Mouse (Mus musculus): Measurements from ENCODE around the gene Tnik. TPM values are rescaled to one million over a fixed set of nuclear protein-coding genes. Genes with fewer than 3 reads are reported as not detected.

Tnik gene
- polyA plus RNA-seq, 1 experiment = 2.3 TPM

GRCm38 (mm10) chr3:28643252-28643947, 380.4 kb downstream of the Tnik start:
- TF ChIP-seq EP300 (IDR thresholded peaks at IDR 0.05; ENCODE audit: insufficient read depth, low read depth, low read length) = no peak
- no peak for TF ChIP-seq CTCF (IDR thresholded peaks at IDR 0.05; ENCODE audit: low read depth, low read length)
- TF ChIP-seq POLR2A (IDR thresholded peaks at IDR 0.05; ENCODE audit: insufficient read depth, low read length) = no peak
- no peak overlapping the region for H3K27ac ChIP-seq (ENCODE audit: insufficient read depth, low read length)
- no peaks in the 10 kb centered on the region for H3K27me3 ChIP-seq (ENCODE audit: control insufficient read depth, insufficient read depth, low read length, poor library complexity, severe bottlenecking)
- H3K9me3 ChIP-seq (replicated peaks; ENCODE audit: control insufficient read depth, insufficient read depth, low read length, poor library complexity, severe bottlenecking) = no peaks in the 10 kb centered on the region
- H3K4me3 ChIP-seq (ENCODE audit: low read depth, low read length) = no peak overlapping the region
- no peak overlapping the region for H3K9ac ChIP-seq (ENCODE audit: low read depth, poor library complexity, severe bottlenecking)
- no peaks in the 10 kb centered on the region for H3K4me1 ChIP-seq (ENCODE audit: control insufficient read depth, insufficient read depth, low read length)
- H3K36me3 ChIP-seq (ENCODE audit: control insufficient read depth, insufficient read depth, low read length, poor library complexity, severe bottlenecking) = no peaks in the 10 kb centered on the region

GRCm38 (mm10) chr3:28652574-28652973, 389.6 kb downstream of the Tnik start:
- Histone ChIP-seq H3K4me3 (ENCODE audit: low read depth, low read length) (no peak overlapping the region), H3K27ac (ENCODE audit: insufficient read depth, low read length) (no peak overlapping the region), H3K9ac (ENCODE audit: low read depth, poor library complexity, severe bottlenecking) (no peak overlapping the region), H3K27me3 (ENCODE audit: control insufficient read depth, insufficient read depth, low read length, poor library complexity, severe bottlenecking) (no peaks in the 10 kb centered on the region; the same call in 1 of the 2 replicates), H3K4me1 (ENCODE audit: control insufficient read depth, insufficient read depth, low read length) (peaks cover 1% of the 10 kb centered on the region), H3K9me3 (replicated peaks; ENCODE audit: control insufficient read depth, insufficient read depth, low read length, poor library complexity, severe bottlenecking) (no peaks in the 10 kb centered on the region), H3K36me3 (ENCODE audit: control insufficient read depth, insufficient read depth, low read length, poor library complexity, severe bottlenecking) (no peaks in the 10 kb centered on the region)
- TF ChIP-seq EP300 (IDR thresholded peaks at IDR 0.05; ENCODE audit: insufficient read depth, low read depth, low read length) (no peak), POLR2A (IDR thresholded peaks at IDR 0.05; ENCODE audit: insufficient read depth, low read length) (no peak)

GRCm38 (mm10) chr3:28653043-28653442, 390.0 kb downstream of the Tnik start:
- no peaks in the 10 kb centered on the region for H3K36me3 ChIP-seq (ENCODE audit: control insufficient read depth, insufficient read depth, low read length, poor library complexity, severe bottlenecking)
- TF ChIP-seq EP300 (IDR thresholded peaks at IDR 0.05; ENCODE audit: insufficient read depth, low read depth, low read length) (no peak), CTCF (IDR thresholded peaks at IDR 0.05; ENCODE audit: low read depth, low read length) (no peak), POLR2A (IDR thresholded peaks at IDR 0.05; ENCODE audit: insufficient read depth, low read length) (no peak)
- no peak overlapping the region for H3K9ac ChIP-seq (ENCODE audit: low read depth, poor library complexity, severe bottlenecking)
- H3K9me3 ChIP-seq (replicated peaks; ENCODE audit: control insufficient read depth, insufficient read depth, low read length, poor library complexity, severe bottlenecking) = no peaks in the 10 kb centered on the region
- H3K27me3 ChIP-seq (ENCODE audit: control insufficient read depth, insufficient read depth, low read length, poor library complexity, severe bottlenecking) = no peaks in the 10 kb centered on the region; the same call in 1 of the 2 replicates
- H3K4me3 ChIP-seq (ENCODE audit: low read depth, low read length) = no peak overlapping the region
- no peak overlapping the region for H3K27ac ChIP-seq (ENCODE audit: insufficient read depth, low read length)
- H3K4me1 ChIP-seq (ENCODE audit: control insufficient read depth, insufficient read depth, low read length) = peaks cover 1% of the 10 kb centered on the region

- Histone ChIP-seq H3K4me1 (ENCODE audit: control insufficient read depth, insufficient read depth, low read length) (peaks cover 1% of the 10 kb centered on the region), H3K9me3 (replicated peaks; ENCODE audit: control insufficient read depth, insufficient read depth, low read length, poor library complexity, severe bottlenecking) (no peaks in the 10 kb centered on the region), H3K4me3 (ENCODE audit: low read depth, low read length) (no peak overlapping the region), H3K9ac (ENCODE audit: low read depth, poor library complexity, severe bottlenecking) (no peak overlapping the region), H3K36me3 (ENCODE audit: control insufficient read depth, insufficient read depth, low read length, poor library complexity, severe bottlenecking) (no peaks in the 10 kb centered on the region), H3K27me3 (ENCODE audit: control insufficient read depth, insufficient read depth, low read length, poor library complexity, severe bottlenecking) (no peaks in the 10 kb centered on the region; the same call in 1 of the 2 replicates), H3K27ac (ENCODE audit: insufficient read depth, low read length) (no peak overlapping the region)
- TF ChIP-seq EP300 (IDR thresholded peaks at IDR 0.05; ENCODE audit: insufficient read depth, low read depth, low read length) (no peak), CTCF (IDR thresholded peaks at IDR 0.05; ENCODE audit: low read depth, low read length) (no peak), POLR2A (IDR thresholded peaks at IDR 0.05; ENCODE audit: insufficient read depth, low read length) (no peak)
These were observed 391.7 kb downstream of the Tnik start for GRCm38 (mm10) chr3:28654740-28655139.

GRCm38 (mm10) chr3:28658349-28658748, 395.3 kb downstream of the Tnik start:
- no peak overlapping the region for H3K9ac ChIP-seq (ENCODE audit: low read depth, poor library complexity, severe bottlenecking)
- no peaks in the 10 kb centered on the region; the same call in 1 of the 2 replicates for H3K27me3 ChIP-seq (ENCODE audit: control insufficient read depth, insufficient read depth, low read length, poor library complexity, severe bottlenecking)
- H3K36me3 ChIP-seq (ENCODE audit: control insufficient read depth, insufficient read depth, low read length, poor library complexity, severe bottlenecking) = no peaks in the 10 kb centered on the region
- no peaks in the 10 kb centered on the region for H3K4me1 ChIP-seq (ENCODE audit: control insufficient read depth, insufficient read depth, low read length)
- H3K4me3 ChIP-seq (ENCODE audit: low read depth, low read length) = no peak overlapping the region
- no peaks in the 10 kb centered on the region for H3K9me3 ChIP-seq (replicated peaks; ENCODE audit: control insufficient read depth, insufficient read depth, low read length, poor library complexity, severe bottlenecking)
- TF ChIP-seq CTCF (IDR thresholded peaks at IDR 0.05; ENCODE audit: low read depth, low read length) (no peak), EP300 (IDR thresholded peaks at IDR 0.05; ENCODE audit: insufficient read depth, low read depth, low read length) (no peak), POLR2A (IDR thresholded peaks at IDR 0.05; ENCODE audit: insufficient read depth, low read length) (no peak)
- no peak overlapping the region for H3K27ac ChIP-seq (ENCODE audit: insufficient read depth, low read length)

- H3K27me3 ChIP-seq (ENCODE audit: control insufficient read depth, insufficient read depth, low read length, poor library complexity, severe bottlenecking) = no peaks in the 10 kb centered on the region
- H3K9ac ChIP-seq (ENCODE audit: low read depth, poor library complexity, severe bottlenecking) = no peak overlapping the region
- H3K4me1 ChIP-seq (ENCODE audit: control insufficient read depth, insufficient read depth, low read length) = no peaks in the 10 kb centered on the region
- H3K4me3 ChIP-seq (ENCODE audit: low read depth, low read length) = no peak overlapping the region
- H3K36me3 ChIP-seq (ENCODE audit: control insufficient read depth, insufficient read depth, low read length, poor library complexity, severe bottlenecking) = no peaks in the 10 kb centered on the region
- H3K9me3 ChIP-seq (replicated peaks; ENCODE audit: control insufficient read depth, insufficient read depth, low read length, poor library complexity, severe bottlenecking) = no peaks in the 10 kb centered on the region
- H3K27ac ChIP-seq (ENCODE audit: insufficient read depth, low read length) = no peak overlapping the region
- no peak for TF ChIP-seq POLR2A (IDR thresholded peaks at IDR 0.05; ENCODE audit: insufficient read depth, low read length)
These were observed 417.8 kb downstream of the Tnik start for GRCm38 (mm10) chr3:28680851-28681250.
